Mouse (Mus musculus): ENCODE results near the gene Fgfr1op2. TPM values are rescaled to one million over a fixed set of nuclear protein-coding genes. Genes with fewer than 3 reads are reported as not detected.

Fgfr1op2 gene
- 77.7 TPM for polyA plus RNA-seq (2014; fragmentation: Illumina TruSeq; extraction: RNeasy Lipid Tissue Mini Kit (QIAGEN cat#74804); ENCODE audit: low read depth, low replicate concordance)

GRCm38 (mm10) chr6:146576903-146577302, at the start of gene Fgfr1op2:
TSS of gene Fgfr1op2 (plus strand) at chr6:146577203.

GRCm38 (mm10) chr6:146577310-146578109, 507 bp downstream of the Fgfr1op2 start, which contains the start of gene Ints13:
TSS of gene Ints13 (minus strand) at chr6:146577835.

GRCm38 (mm10) chr6:146642276-146643183, 65.5 kb downstream of the Fgfr1op2 start, which contains the start of the genes Med21 and Tm7sf3:
TSS of gene Med21 (plus strand) at chr6:146642547.
TSS of gene Tm7sf3 (minus strand) at chr6:146642824.

Other genes with a start within 250 kb of the Fgfr1op2 start
- gene Itpr2, start 75.0 kb upstream of the Fgfr1op2 start, polyA plus RNA-seq (2014; fragmentation: Illumina TruSeq; extraction: RNeasy Lipid Tissue Mini Kit (QIAGEN cat#74804); ENCODE audit: low read depth, low replicate concordance): 5.0 TPM
- gene Ints13, start 632 bp downstream of the Fgfr1op2 start, polyA plus RNA-seq (2014; fragmentation: Illumina TruSeq; extraction: RNeasy Lipid Tissue Mini Kit (QIAGEN cat#74804); ENCODE audit: low read depth, low replicate concordance): 44.6 TPM
- 118 TPM for gene Med21, start 65.3 kb downstream of the Fgfr1op2 start, polyA plus RNA-seq (2014; fragmentation: Illumina TruSeq; extraction: RNeasy Lipid Tissue Mini Kit (QIAGEN cat#74804); ENCODE audit: low read depth, low replicate concordance)
- 41.5 TPM for gene Tm7sf3, start 65.6 kb downstream of the Fgfr1op2 start, polyA plus RNA-seq (2014; fragmentation: Illumina TruSeq; extraction: RNeasy Lipid Tissue Mini Kit (QIAGEN cat#74804); ENCODE audit: low read depth, low replicate concordance)
- 19.0 TPM for gene Stk38l, start 147.8 kb downstream of the Fgfr1op2 start, polyA plus RNA-seq (2014; fragmentation: Illumina TruSeq; extraction: RNeasy Lipid Tissue Mini Kit (QIAGEN cat#74804); ENCODE audit: low read depth, low replicate concordance)
- 0.69 TPM for gene Arntl2, start 218.9 kb downstream of the Fgfr1op2 start, polyA plus RNA-seq (2014; fragmentation: Illumina TruSeq; extraction: RNeasy Lipid Tissue Mini Kit (QIAGEN cat#74804); ENCODE audit: low read depth, low replicate concordance)

Data from liver, adult 10 weeks (tissue).